Mouse (Mus musculus) forebrain, embryonic 10.5 days (tissue): Measurements from ENCODE around the gene Gdf3. TPM values are rescaled to one million over a fixed set of nuclear protein-coding genes. Genes with fewer than 3 reads are reported as not detected.
A peak's percentile ranks its signal among the peaks of the same experiment; 100 is the strongest.
"Not testable (repeated sequence)": the region's sequence is repeated elsewhere in the genome, so short reads cannot be mapped to it uniquely, and the experiment has no call there.

Experiments used
- DNase-seq: peaks from one replicate; pipeline ENCODE4 v3.0.0-alpha.2; 2017; ENCODE audit warnings: low spot score; ENCODE audit errors: extremely low spot score
- H3K27ac ChIP-seq: fragments of 300-500 bp; sonication (generic); 2 replicates; pipeline ENCODE4 v1.5.1; 2016; ENCODE audit warnings: mild to moderate bottlenecking
- H3K27me3 ChIP-seq: fragments of 300-500 bp; sonication (generic); 2 replicates; pipeline ENCODE4 v1.6.1; 2016; ENCODE audit warnings: mild to moderate bottlenecking; ENCODE audit not compliant: poor library complexity, severe bottlenecking
- H3K36me3 ChIP-seq: fragments of 300-500 bp; sonication (generic); replicated peaks from 2 replicates; pipeline ENCODE4 v1.6.1; 2016; ENCODE audit warnings: mild to moderate bottlenecking, moderate library complexity
- H3K4me1 ChIP-seq: fragments of 300-500 bp; sonication (generic); 2 replicates; pipeline ENCODE4 v1.6.1; 2016
- H3K4me3 ChIP-seq: fragments of 300-500 bp; sonication (generic); 2 replicates; pipeline ENCODE4 v1.5.1; 2016; ENCODE audit warnings: mild to moderate bottlenecking, moderate library complexity
- H3K9me3 ChIP-seq: fragments of 300-500 bp; sonication (generic); 2 replicates; pipeline ENCODE4 v1.6.1; 2016; ENCODE audit warnings: mild to moderate bottlenecking, moderate library complexity
- WGBS: fragments of 180-500 bp; shearing (Covaris S2); methylation state at CpG from one replicate; pipeline ENCODE4 v1.1.7; 2016; 5-methylcytosine and 5-hydroxymethylcytosine counted together
- polyA plus RNA-seq: library from polyadenylated mRNA; unstranded; fragments of >200 nt; fragmentation: Nextera tagmentation; extraction: Ambion mirVana; gene quantifications from 2 replicates; pipeline ENCODE4 v1.2.1, GENCODE M21; 2016

Gdf3 gene
- polyA plus RNA-seq: 0.09 TPM in 1 of 2 replicates, not detected in the other

GRCm38 (mm10) chr6:122609771-122610170 is at the start of gene Gdf3:
Gdf3 (minus strand) TSS chr6:122610087.
- DNase-seq: no peak
- 70% methylated on average over 14 of the region's 14 CpGs for WGBS

GRCm38 (mm10) chr6:122659567-122659966 is 49.7 kb upstream of the Gdf3 start:
- peaks cover 41% of the 10 kb centered on the region for H3K27me3 ChIP-seq
- 17% methylated on average over 7 of the region's 7 CpGs for WGBS
- H3K4me3 ChIP-seq: no peak overlapping the region

More at GRCm38 (mm10) chr6:122609771-122610170, at the start of gene Gdf3:
- no peaks in the 10 kb centered on the region for H3K4me1 ChIP-seq
- H3K36me3 ChIP-seq: no peaks in the 10 kb centered on the region
- no peaks in the 10 kb centered on the region for H3K9me3 ChIP-seq
- H3K27ac ChIP-seq: no peak within 1 kb of the TSS
- no peaks in the 10 kb centered on the region for H3K27me3 ChIP-seq
- no peak within 1 kb of the TSS for H3K4me3 ChIP-seq

GRCm38 (mm10) chr6:122657630-122658029 is 47.7 kb upstream of the Gdf3 start:
- no peaks in the 10 kb centered on the region for H3K36me3 ChIP-seq
- H3K27ac ChIP-seq: no peak overlapping the region
- DNase-seq: no peak
- H3K9me3 ChIP-seq: no peaks in the 10 kb centered on the region
- H3K4me1 ChIP-seq: peaks cover 15% of the 10 kb centered on the region
- WGBS: 87% methylated on average over 5 of the region's 5 CpGs
- peaks cover 26% of the 10 kb centered on the region for H3K27me3 ChIP-seq
- no peak overlapping the region for H3K4me3 ChIP-seq

More at GRCm38 (mm10) chr6:122659567-122659966, 49.7 kb upstream of the Gdf3 start:
- Histone ChIP-seq H3K27ac (no peak overlapping the region), H3K4me1 (peaks cover 27% of the 10 kb centered on the region), H3K9me3 (no peaks in the 10 kb centered on the region), H3K36me3 (no peaks in the 10 kb centered on the region)
- DNase-seq: no peak

DNA sequence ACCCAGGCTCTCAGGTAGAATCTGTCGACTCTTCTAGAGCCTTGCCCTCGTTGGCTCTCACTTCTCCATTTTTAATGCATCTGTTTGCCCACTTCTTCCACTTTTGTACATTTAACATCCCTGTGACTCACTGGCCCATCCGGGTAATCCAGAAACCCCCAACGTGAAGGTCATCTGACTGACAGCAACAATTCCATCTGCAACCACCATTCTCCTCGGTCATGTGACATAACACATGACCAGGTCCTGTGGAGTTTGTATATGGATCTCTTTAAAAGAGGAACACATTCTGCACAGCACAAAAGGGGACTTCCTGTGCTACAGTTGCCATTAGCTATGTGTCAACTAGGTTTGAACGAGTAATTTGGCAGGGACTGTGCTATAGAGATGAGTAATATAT is 44.4 kb upstream of the Gdf3 start:
- WGBS: 84% methylated on average over 6 of the region's 6 CpGs
- no peak overlapping the region for H3K27ac ChIP-seq
- no peak for DNase-seq
- H3K9me3 ChIP-seq: no peaks in the 10 kb centered on the region
- H3K4me1 ChIP-seq: peaks cover 13% of the 10 kb centered on the region
- no peak overlapping the region for H3K4me3 ChIP-seq
- no peaks in the 10 kb centered on the region for H3K36me3 ChIP-seq
- H3K27me3 ChIP-seq: peaks cover 8% of the 10 kb centered on the region

DNA sequence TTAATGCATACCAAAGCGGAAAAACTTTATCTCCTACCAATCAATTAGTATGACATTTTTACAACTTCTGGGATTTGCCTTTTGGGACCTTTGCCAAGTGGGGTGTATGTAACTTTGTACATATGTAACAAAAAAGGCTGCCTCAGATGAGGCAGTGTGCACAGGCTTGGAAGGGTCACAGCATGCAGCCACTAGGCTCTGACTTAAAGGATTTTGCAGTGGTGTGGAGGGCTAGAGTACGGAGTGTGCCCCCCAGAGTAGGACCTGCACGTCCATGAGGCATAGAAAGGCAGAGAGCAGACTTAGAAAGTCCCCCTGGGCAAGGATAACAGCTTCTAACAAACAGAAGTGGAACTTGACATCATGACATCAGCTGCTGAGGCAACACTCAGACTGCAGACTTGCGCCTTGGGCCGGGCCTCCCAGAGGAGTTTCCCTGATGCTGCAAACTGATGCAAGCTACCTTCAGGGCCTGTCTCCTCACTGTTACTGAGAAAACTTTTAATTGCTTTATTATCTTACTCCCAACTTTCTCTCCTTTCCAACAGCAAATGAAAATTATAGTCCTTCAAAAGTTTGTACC is 40.6 kb upstream of the Gdf3 start:
- H3K4me1 ChIP-seq: peaks cover 10% of the 10 kb centered on the region
- no peaks in the 10 kb centered on the region for H3K36me3 ChIP-seq
- WGBS: 77% methylated on average over 5 of the region's 5 CpGs
- no peak overlapping the region for H3K4me3 ChIP-seq
- H3K27me3 ChIP-seq: peaks cover 5% of the 10 kb centered on the region; the same call in 1 of the 2 replicates
- DNase-seq: no peak
- H3K27ac ChIP-seq: no peak overlapping the region
- no peaks in the 10 kb centered on the region for H3K9me3 ChIP-seq

GRCm38 (mm10) chr6:122649903-122650302 is 40.0 kb upstream of the Gdf3 start:
- Histone ChIP-seq H3K36me3 (no peaks in the 10 kb centered on the region), H3K4me1 (peaks cover 4% of the 10 kb centered on the region), H3K27me3 (peaks cover 5% of the 10 kb centered on the region; the same call in 1 of the 2 replicates), H3K4me3 (no peak overlapping the region), H3K27ac (no peak overlapping the region), H3K9me3 (no peaks in the 10 kb centered on the region)
- 88% methylated on average over 3 of the region's 3 CpGs for WGBS
- DNase-seq: no peak

DNA sequence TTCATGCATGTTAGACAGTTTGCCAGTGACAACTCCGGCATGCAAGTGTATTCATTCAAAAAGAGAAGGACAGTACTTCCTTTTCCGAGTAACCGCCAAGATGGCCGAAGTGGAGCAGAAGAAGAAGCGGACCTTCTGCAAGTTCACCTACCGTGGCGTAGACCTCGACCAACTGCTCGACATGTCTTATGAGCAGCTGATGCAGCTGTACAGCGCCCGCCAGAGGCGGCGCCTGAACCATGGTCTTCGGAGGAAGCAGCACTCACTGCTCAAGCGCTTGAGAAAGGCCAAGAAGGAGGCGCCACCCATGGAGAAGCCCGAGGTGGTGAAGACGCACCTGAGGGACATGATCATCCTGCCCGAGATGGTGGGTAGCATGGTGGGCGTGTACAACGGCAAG is 34.3 kb upstream of the Gdf3 start:
- not testable (repeated sequence) for H3K4me1 ChIP-seq, H3K27ac ChIP-seq, H3K4me3 ChIP-seq, H3K9me3 ChIP-seq, H3K27me3 ChIP-seq, H3K36me3 ChIP-seq, DNase-seq
- WGBS: 96% methylated on average over 21 of the region's 21 CpGs

- not testable (repeated sequence) for H3K4me3 ChIP-seq, H3K27me3 ChIP-seq, H3K9me3 ChIP-seq, DNase-seq, H3K36me3 ChIP-seq, H3K4me1 ChIP-seq, H3K27ac ChIP-seq
- WGBS: 93% methylated on average over 4 of the region's 4 CpGs
Observed at GRCm38 (mm10) chr6:122637566-122637965, 27.7 kb upstream of the Gdf3 start.

DNA sequence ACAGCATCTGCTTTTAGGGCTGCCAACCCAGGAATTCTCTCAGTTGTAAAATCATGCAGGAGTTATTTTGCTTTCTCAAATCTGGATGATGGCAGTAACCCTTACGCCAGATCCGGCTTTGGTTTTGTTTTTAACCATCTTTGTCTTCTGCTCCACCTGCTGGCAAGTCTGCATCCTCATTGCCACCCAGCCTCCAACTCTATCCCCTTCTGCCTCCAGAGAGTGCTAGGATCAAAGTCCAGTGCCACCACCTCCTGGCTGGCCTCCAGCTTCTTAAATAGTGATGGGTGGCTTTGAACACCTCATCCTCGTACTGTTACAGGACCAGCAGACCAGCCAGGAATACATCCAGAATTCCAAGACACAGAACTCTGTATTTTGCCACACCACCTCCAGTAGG is 26.8 kb upstream of the Gdf3 start:
- H3K4me3 ChIP-seq: no peak overlapping the region
- no peaks in the 10 kb centered on the region for H3K4me1 ChIP-seq
- no peaks in the 10 kb centered on the region for H3K27me3 ChIP-seq
- no peaks in the 10 kb centered on the region for H3K9me3 ChIP-seq
- no peak for DNase-seq
- H3K27ac ChIP-seq: no peak overlapping the region
- WGBS: 83% methylated on average over 3 of the region's 3 CpGs
- H3K36me3 ChIP-seq: no peaks in the 10 kb centered on the region

DNA sequence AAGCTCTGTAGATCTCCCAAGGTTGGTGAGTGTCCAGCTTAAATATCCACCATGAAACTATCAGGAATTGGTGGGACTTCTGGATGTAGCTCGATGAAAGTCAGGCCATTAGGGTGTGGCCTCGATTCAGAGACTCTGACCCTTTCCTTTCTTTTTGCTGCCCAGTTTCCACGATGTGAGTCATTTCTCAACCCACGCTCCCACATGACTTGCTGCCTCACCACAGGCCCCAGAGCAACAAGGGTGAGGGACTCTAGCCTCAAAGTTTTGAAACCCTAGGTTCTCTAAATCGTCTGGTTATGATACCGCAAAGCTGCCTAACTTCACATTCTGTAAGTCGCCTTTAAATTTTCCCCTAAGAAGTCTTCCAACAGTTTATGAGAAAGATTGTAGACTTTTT is 25.4 kb upstream of the Gdf3 start:
- 91% methylated on average over 7 of the region's 7 CpGs for WGBS
- no peak overlapping the region for H3K4me3 ChIP-seq
- H3K4me1 ChIP-seq: no peaks in the 10 kb centered on the region
- DNase-seq: no peak
- H3K27ac ChIP-seq: no peak overlapping the region
- no peaks in the 10 kb centered on the region for H3K36me3 ChIP-seq
- H3K9me3 ChIP-seq: no peaks in the 10 kb centered on the region
- H3K27me3 ChIP-seq: no peaks in the 10 kb centered on the region

GRCm38 (mm10) chr6:122633411-122633810 is 23.5 kb upstream of the Gdf3 start:
- Histone ChIP-seq H3K4me3 (no peak overlapping the region), H3K27ac (no peak overlapping the region), H3K4me1 (no peaks in the 10 kb centered on the region), H3K9me3 (no peaks in the 10 kb centered on the region), H3K27me3 (peaks cover 6% of the 10 kb centered on the region), H3K36me3 (no peaks in the 10 kb centered on the region)
- DNase-seq: no peak
- 62% methylated on average over 9 of the region's 9 CpGs for WGBS

DNA sequence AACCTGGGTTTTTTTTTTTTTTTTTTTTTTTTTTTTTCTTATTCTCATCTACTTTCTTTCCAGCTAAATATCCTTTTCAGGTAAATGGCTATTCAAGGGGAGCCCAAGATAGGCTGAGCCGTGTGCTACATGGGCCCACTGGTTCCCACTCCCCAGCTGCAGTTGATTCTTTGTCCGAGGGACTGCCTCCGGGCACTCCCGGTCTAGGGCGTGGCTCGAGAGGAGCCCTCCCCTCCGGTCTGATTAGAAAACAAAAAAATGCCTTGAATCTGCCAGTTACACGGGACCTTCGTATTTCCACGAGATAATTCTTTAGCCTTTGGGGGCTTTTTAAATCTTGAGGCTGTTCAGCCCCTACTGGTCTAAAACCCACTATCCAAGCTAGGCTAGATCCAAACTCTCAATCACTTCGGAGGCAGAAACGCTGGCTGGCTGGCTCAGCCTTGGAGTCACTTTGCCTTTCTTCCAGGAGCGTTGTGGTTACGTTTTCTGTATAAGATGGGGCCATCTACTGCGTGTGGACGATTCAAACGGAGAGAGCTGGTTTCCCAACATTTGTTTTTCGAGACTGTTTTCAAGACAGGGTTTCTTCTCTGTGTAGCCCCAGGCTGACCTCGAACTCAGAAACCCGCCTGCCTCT is 17.7 kb upstream of the Gdf3 start:
- Histone ChIP-seq H3K36me3 (no peaks in the 10 kb centered on the region), H3K4me1 (no peaks in the 10 kb centered on the region), H3K27ac (no peak overlapping the region), H3K9me3 (no peaks in the 10 kb centered on the region), H3K4me3 (peak overlapping the region; percentile 12; the same call in 1 of the 2 replicates), H3K27me3 (peaks cover 15% of the 10 kb centered on the region)
- DNase-seq: no peak
- WGBS: 52% methylated on average over 20 of the region's 20 CpGs

GRCm38 (mm10) chr6:122626110-122626509 is 16.2 kb upstream of the Gdf3 start, which contains the start of gene Dppa3:
Dppa3 (plus strand) TSS chr6:122626410.
- 89% methylated on average over 8 of the region's 8 CpGs for WGBS
- no peak within 1 kb of the TSS for H3K4me3 ChIP-seq
- H3K9me3 ChIP-seq: no peaks in the 10 kb centered on the region
- peaks cover 15% of the 10 kb centered on the region for H3K27me3 ChIP-seq
- H3K36me3 ChIP-seq: no peaks in the 10 kb centered on the region
- DNase-seq: no peak
- no peak within 1 kb of the TSS for H3K27ac ChIP-seq
- H3K4me1 ChIP-seq: no peaks in the 10 kb centered on the region
